Mouse (Mus musculus) bone marrow macrophage, adult 2 months (primary cell): Measurements from ENCODE around the gene Lats2.

Experiments
- CTCF ChIP-seq: IDR thresholded peaks from 2 replicates; pipeline ENCODE4 v1.5.1; 2012; ENCODE audit warnings: low read depth, mild to moderate bottlenecking, low read length, moderate library complexity
- POLR2A ChIP-seq: IDR thresholded peaks from 2 replicates; pipeline ENCODE4 v1.6.1; 2012; ENCODE audit warnings: mild to moderate bottlenecking, low read depth, low read length, borderline replicate concordance

GRCm38 (mm10) chr14:57789311-57789710, 31.1 kb upstream of the Lats2 start:
- TF ChIP-seq CTCF (no peak), POLR2A (no peak)
